Mouse (Mus musculus) midbrain, embryonic 15.5 days (tissue): ENCODE data around the gene Slc5a10. TPM values are rescaled to one million over a fixed set of nuclear protein-coding genes. Genes with fewer than 3 reads are reported as not detected.
"Not testable (repeated sequence)": the region's sequence is repeated elsewhere in the genome, so short reads cannot be mapped to it uniquely, and the experiment has no call there.

ENCODE experiments used
- ATAC-seq: fragments of 200-750 bp; cut with Nextera tagmentation; replicated peaks from 2 replicates; pipeline ENCODE4 v1.8.0; 2017; ENCODE audit warnings: moderate TSS enrichment
- H3K27ac ChIP-seq: fragments of 300-500 bp; sonication (generic); 2 replicates; pipeline ENCODE4 v1.5.1; 2015; ENCODE audit warnings: mild to moderate bottlenecking, inconsistent platforms
- H3K27me3 ChIP-seq: fragments of 300-500 bp; sonication (generic); replicated peaks from 2 replicates; pipeline ENCODE4 v1.6.1; 2015; ENCODE audit warnings: inconsistent platforms
- H3K36me3 ChIP-seq: fragments of 300-500 bp; sonication (generic); replicated peaks from 2 replicates; pipeline ENCODE4 v1.6.1; 2015; ENCODE audit warnings: inconsistent platforms
- H3K4me1 ChIP-seq: fragments of 300-500 bp; sonication (generic); 2 replicates; pipeline ENCODE4 v1.6.1; 2015; ENCODE audit warnings: inconsistent platforms
- H3K4me2 ChIP-seq: fragments of 300-500 bp; sonication (generic); 2 replicates; pipeline ENCODE4 v1.6.1; 2015; ENCODE audit warnings: inconsistent platforms, mild to moderate bottlenecking, moderate library complexity
- H3K4me3 ChIP-seq: fragments of 300-500 bp; sonication (generic); 2 replicates; pipeline ENCODE4 v1.5.1; 2015; ENCODE audit warnings: mild to moderate bottlenecking, inconsistent platforms
- H3K9ac ChIP-seq: fragments of 300-500 bp; sonication (generic); 2 replicates; pipeline ENCODE4 v1.6.1; 2015; ENCODE audit warnings: mild to moderate bottlenecking, inconsistent platforms
- H3K9me3 ChIP-seq: fragments of 300-500 bp; sonication (generic); 2 replicates; pipeline ENCODE4 v1.6.1; 2016; ENCODE audit warnings: inconsistent platforms
- WGBS: fragments of 180-500 bp; shearing (Covaris S2); methylation state at CpG from one replicate; pipeline ENCODE4 v1.1.7; 2015; ENCODE audit warnings: mixed read lengths; 5-methylcytosine and 5-hydroxymethylcytosine counted together
- polyA plus RNA-seq: library from polyadenylated mRNA; unstranded; fragments of >200 nt; fragmentation: Nextera tagmentation; extraction: Ambion mirVana; gene quantifications from 2 replicates; pipeline ENCODE4 v1.2.1, GENCODE M21; 2015

Gene Slc5a10
- polyA plus RNA-seq, 1 experiment from 2014 or later = not detected

GRCm38 (mm10) chr11:61642106-61642505, 78.5 kb downstream of the Slc5a10 start:
- Histone ChIP-seq H3K27me3 (no peaks in the 10 kb centered on the region), H3K36me3 (no peaks in the 10 kb centered on the region), H3K9me3 (no peaks in the 10 kb centered on the region), H3K4me3 (no peak overlapping the region), H3K9ac (no peak overlapping the region), H3K4me1 (no peaks in the 10 kb centered on the region), H3K4me2 (no peak overlapping the region), H3K27ac (no peak overlapping the region)
- 88% methylated on average over 7 of the region's 7 CpGs for WGBS
- no peak for ATAC-seq

GRCm38 (mm10) chr11:61640585-61640984, 80.0 kb downstream of the Slc5a10 start:
- not testable (repeated sequence) for H3K9me3 ChIP-seq, H3K27ac ChIP-seq, H3K27me3 ChIP-seq, H3K4me2 ChIP-seq, H3K36me3 ChIP-seq, H3K4me3 ChIP-seq, H3K4me1 ChIP-seq, ATAC-seq, H3K9ac ChIP-seq
- WGBS = 76% methylated on average over 9 of the region's 9 CpGs

GRCm38 (mm10) chr11:61639601-61640177, 80.9 kb downstream of the Slc5a10 start:
- Histone ChIP-seq H3K4me2 (no peak overlapping the region), H3K9me3 (no peaks in the 10 kb centered on the region), H3K9ac (no peak overlapping the region), H3K4me3 (no peak overlapping the region), H3K36me3 (no peaks in the 10 kb centered on the region), H3K27ac (no peak overlapping the region), H3K4me1 (no peaks in the 10 kb centered on the region), H3K27me3 (no peaks in the 10 kb centered on the region)
- WGBS = 93% methylated on average over 6 of the region's 6 CpGs
- ATAC-seq = no peak

- no peak overlapping the region for H3K4me2 ChIP-seq
- no peak overlapping the region for H3K9ac ChIP-seq
- H3K27me3 ChIP-seq = no peaks in the 10 kb centered on the region
- no peak for ATAC-seq
- H3K4me3 ChIP-seq = no peak overlapping the region
- H3K36me3 ChIP-seq = no peaks in the 10 kb centered on the region
- H3K4me1 ChIP-seq = no peaks in the 10 kb centered on the region
- H3K9me3 ChIP-seq = no peaks in the 10 kb centered on the region
- no peak overlapping the region for H3K27ac ChIP-seq
- WGBS = 85% methylated on average over 12 of the region's 12 CpGs
Observed at GRCm38 (mm10) chr11:61638764-61639536, 81.7 kb downstream of the Slc5a10 start.

- Histone ChIP-seq H3K27me3 (no peaks in the 10 kb centered on the region), H3K9me3 (no peaks in the 10 kb centered on the region), H3K4me1 (no peaks in the 10 kb centered on the region), H3K4me2 (no peak overlapping the region), H3K9ac (no peak overlapping the region), H3K27ac (no peak overlapping the region), H3K4me3 (no peak overlapping the region), H3K36me3 (no peaks in the 10 kb centered on the region)
- no peak for ATAC-seq
- WGBS = 83% methylated on average over 3 of the region's 3 CpGs
Observed at GRCm38 (mm10) chr11:61637856-61638255, 82.8 kb downstream of the Slc5a10 start.

- 70% methylated on average over 1 of the region's 1 CpGs for WGBS
- ATAC-seq = no peak
- H3K27me3 ChIP-seq = no peaks in the 10 kb centered on the region
Observed at GRCm38 (mm10) chr11:61637413-61637812, 83.2 kb downstream of the Slc5a10 start.

GRCm38 (mm10) chr11:61636309-61636708, 84.3 kb downstream of the Slc5a10 start:
- H3K27me3 ChIP-seq, H3K36me3 ChIP-seq, H3K27ac ChIP-seq, H3K4me3 ChIP-seq, ATAC-seq, H3K9ac ChIP-seq, H3K4me2 ChIP-seq, H3K4me1 ChIP-seq, H3K9me3 ChIP-seq: not testable (repeated sequence)
- WGBS = 94% methylated on average over 3 of the region's 4 CpGs

More at GRCm38 (mm10) chr11:61637413-61637812, 83.2 kb downstream of the Slc5a10 start:
- no peak overlapping the region for H3K4me2 ChIP-seq
- no peaks in the 10 kb centered on the region for H3K36me3 ChIP-seq
- no peaks in the 10 kb centered on the region for H3K9me3 ChIP-seq
- no peak overlapping the region for H3K4me3 ChIP-seq
- H3K9ac ChIP-seq = no peak overlapping the region
- H3K27ac ChIP-seq = no peak overlapping the region
- H3K4me1 ChIP-seq = no peaks in the 10 kb centered on the region

GRCm38 (mm10) chr11:61629621-61630020, 91.0 kb downstream of the Slc5a10 start:
- Histone ChIP-seq H3K4me2 (no peak overlapping the region), H3K27ac (no peak overlapping the region), H3K9me3 (no peaks in the 10 kb centered on the region), H3K4me1 (no peaks in the 10 kb centered on the region), H3K27me3 (no peaks in the 10 kb centered on the region), H3K36me3 (no peaks in the 10 kb centered on the region), H3K4me3 (no peak overlapping the region), H3K9ac (no peak overlapping the region)
- no peak for ATAC-seq
- 66% methylated on average over 3 of the region's 3 CpGs for WGBS

- H3K36me3 ChIP-seq = no peaks in the 10 kb centered on the region
- no peak for ATAC-seq
- no peak overlapping the region for H3K4me2 ChIP-seq
- H3K9me3 ChIP-seq = no peaks in the 10 kb centered on the region
- 73% methylated on average over 1 of the region's 1 CpGs for WGBS
- no peak overlapping the region for H3K4me3 ChIP-seq
- no peaks in the 10 kb centered on the region for H3K27me3 ChIP-seq
- no peaks in the 10 kb centered on the region for H3K4me1 ChIP-seq
- no peak overlapping the region for H3K9ac ChIP-seq
- no peak overlapping the region for H3K27ac ChIP-seq
Observed at GRCm38 (mm10) chr11:61626509-61626908, 94.1 kb downstream of the Slc5a10 start.

GRCm38 (mm10) chr11:61625136-61625535, 95.5 kb downstream of the Slc5a10 start:
- no peaks in the 10 kb centered on the region for H3K27me3 ChIP-seq
- H3K4me2 ChIP-seq = no peak overlapping the region
- H3K36me3 ChIP-seq = no peaks in the 10 kb centered on the region
- 79% methylated on average over 7 of the region's 7 CpGs for WGBS
- H3K4me3 ChIP-seq = no peak overlapping the region
- H3K9ac ChIP-seq = no peak overlapping the region
- no peak overlapping the region for H3K27ac ChIP-seq
- peaks cover 4% of the 10 kb centered on the region for H3K4me1 ChIP-seq
- no peaks in the 10 kb centered on the region for H3K9me3 ChIP-seq
- no peak for ATAC-seq

Other genes starting within 250 kb of the Slc5a10 start
- gene Mfap4, start 235.4 kb downstream of the Slc5a10 start, polyA plus RNA-seq = 23.5 and 29.8 TPM in 2 replicates
- 72.3 and 73.1 TPM in 2 replicates for gene Mapk7, start 226.4 kb downstream of the Slc5a10 start, polyA plus RNA-seq
- gene B9d1, start 215.7 kb downstream of the Slc5a10 start, polyA plus RNA-seq = 34.9 and 38.9 TPM in 2 replicates
- 76.2 and 78.3 TPM in 2 replicates for gene Epn2, start 141.1 kb downstream of the Slc5a10 start, polyA plus RNA-seq
- gene Grap, start 67.6 kb downstream of the Slc5a10 start, polyA plus RNA-seq = 11.7 and 12.7 TPM in 2 replicates
- gene Fam83g, start 36.7 kb downstream of the Slc5a10 start, polyA plus RNA-seq = 0.21 and 0.22 TPM in 2 replicates
- gene Prpsap2, start 41.3 kb upstream of the Slc5a10 start, polyA plus RNA-seq = 52.0 and 53.9 TPM in 2 replicates
- 46.3 and 47.1 TPM in 2 replicates for gene Ulk2, start 134.2 kb upstream of the Slc5a10 start, polyA plus RNA-seq
- 13.6 and 14.2 TPM in 2 replicates for gene Akap10, start 209.4 kb upstream of the Slc5a10 start, polyA plus RNA-seq
- gene Specc1, start 235.9 kb upstream of the Slc5a10 start, polyA plus RNA-seq = 10.0 and 11.3 TPM in 2 replicates